Mouse (Mus musculus): ENCODE measurements around the gene Llgl2. TPM values are rescaled to one million over a fixed set of nuclear protein-coding genes. Genes with fewer than 3 reads are reported as not detected.

The Llgl2 gene
- polyA plus RNA-seq, 1 experiment: 68.6 TPM

DNA sequence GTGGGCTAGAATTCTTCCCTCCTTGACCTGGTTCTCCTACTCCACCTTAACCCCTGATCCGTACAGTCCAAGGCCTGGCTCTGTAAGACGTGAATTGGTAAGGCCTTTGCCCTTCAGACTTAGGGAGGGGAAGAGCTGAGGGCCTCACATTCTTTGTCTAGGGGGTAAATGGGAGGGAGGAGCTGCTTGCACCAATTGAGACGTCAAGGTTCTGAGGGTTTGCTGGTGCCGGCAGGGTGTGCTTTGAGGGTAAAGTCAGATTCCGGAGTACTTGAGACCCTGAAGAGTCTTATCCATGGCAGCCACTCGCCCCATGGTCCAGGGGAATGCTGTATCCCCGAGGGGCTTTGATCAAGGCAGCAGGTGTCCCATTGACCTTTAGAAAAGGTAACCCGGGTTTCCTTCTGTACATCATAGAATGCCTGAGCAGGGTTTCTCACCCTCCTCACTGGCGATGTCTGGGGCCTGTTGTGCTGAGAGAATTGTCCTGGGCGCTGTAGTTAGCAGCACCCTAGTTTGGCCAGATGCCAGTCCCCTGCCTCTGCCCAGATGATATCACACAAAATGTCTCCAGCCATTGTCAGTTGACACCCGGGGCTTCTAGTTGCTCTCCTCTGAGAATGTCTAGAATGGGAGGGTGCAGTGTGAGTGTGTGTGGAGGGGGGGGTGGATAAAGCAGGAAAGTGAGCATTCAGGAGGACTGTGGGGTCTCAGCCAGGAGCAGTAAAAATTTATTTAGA is 13.0 kb downstream of the Llgl2 start:
- no peak overlapping the region for H3K27ac ChIP-seq (ENCODE audit: control insufficient read depth, insufficient read depth, low read length)
- H3K27me3 ChIP-seq (ENCODE audit: control insufficient read depth, insufficient read depth, low read length): no peaks in the 10 kb centered on the region
- DNase-seq: no peak

DNA sequence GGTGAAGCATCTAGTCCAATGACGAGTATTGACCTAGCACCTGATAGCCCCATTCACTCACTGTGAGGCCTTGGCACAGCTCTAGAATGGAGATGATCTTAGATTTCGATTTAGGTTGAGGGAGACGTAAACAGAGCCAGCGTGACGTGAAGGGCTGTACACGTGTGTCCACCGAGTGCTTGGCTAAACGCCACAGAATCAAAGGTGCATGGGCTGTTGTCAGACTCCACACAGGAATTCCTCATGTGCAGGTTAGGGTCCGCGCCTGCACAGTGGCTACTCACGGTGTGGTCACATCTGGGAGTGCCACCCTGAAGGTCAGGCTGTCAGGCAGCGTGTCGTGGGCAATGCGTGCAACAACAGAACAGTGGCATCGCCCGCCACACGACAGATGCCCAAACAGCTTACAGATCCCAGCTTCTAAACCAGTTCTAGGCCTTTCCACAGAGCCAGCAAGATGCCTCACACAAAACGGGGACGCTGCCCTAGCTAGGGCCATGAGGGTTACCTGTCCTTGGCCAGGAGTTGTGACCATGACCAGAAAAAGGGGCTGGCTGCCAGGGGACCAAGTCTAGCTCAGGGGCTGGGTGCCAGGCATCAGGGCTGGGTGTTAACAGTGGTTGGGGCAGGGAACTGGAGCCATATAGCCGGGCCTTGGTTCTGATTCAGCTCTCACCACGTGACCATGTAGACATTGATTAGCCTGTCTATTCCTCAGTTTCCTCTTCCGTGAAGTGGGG is 13.9 kb downstream of the Llgl2 start:
- TF ChIP-seq CTCF (IDR thresholded peaks at IDR 0.05; ENCODE audit: borderline replicate concordance, control insufficient read depth, extremely low read depth, insufficient read depth, low read length, poor library complexity): no peak
- TF ChIP-seq POLR2A (IDR thresholded peaks at IDR 0.05; ENCODE audit: control insufficient read depth, extremely low read depth, insufficient read depth, low read length, poor library complexity): no peak
- Histone ChIP-seq H3K4me1 (replicated peaks; ENCODE audit: control insufficient read depth, insufficient read depth, low read length) (no peaks in the 10 kb centered on the region), H3K27me3 (ENCODE audit: control insufficient read depth, insufficient read depth, low read length) (no peaks in the 10 kb centered on the region), H3K27ac (ENCODE audit: control insufficient read depth, insufficient read depth, low read length) (no peak overlapping the region), H3K36me3 (ENCODE audit: control insufficient read depth, insufficient read depth, low read length) (no peaks in the 10 kb centered on the region), H3K4me3 (ENCODE audit: control insufficient read depth, insufficient read depth, low read length) (no peak overlapping the region)
- no peak for DNase-seq
- 97% methylated on average over 22 of the region's 22 CpGs for WGBS

More for the DNA sequence above, 13.0 kb downstream of the Llgl2 start:
- Histone ChIP-seq H3K36me3 (ENCODE audit: control insufficient read depth, insufficient read depth, low read length) (no peaks in the 10 kb centered on the region), H3K4me1 (replicated peaks; ENCODE audit: control insufficient read depth, insufficient read depth, low read length) (no peaks in the 10 kb centered on the region), H3K4me3 (ENCODE audit: control insufficient read depth, insufficient read depth, low read length) (no peak overlapping the region)
- 89% methylated on average over 11 of the region's 11 CpGs for WGBS
- TF ChIP-seq CTCF (IDR thresholded peaks at IDR 0.05; ENCODE audit: borderline replicate concordance, control insufficient read depth, extremely low read depth, insufficient read depth, low read length, poor library complexity): no peak
- no peak for TF ChIP-seq POLR2A (IDR thresholded peaks at IDR 0.05; ENCODE audit: control insufficient read depth, extremely low read depth, insufficient read depth, low read length, poor library complexity)

GRCm38 (mm10) chr11:115838895-115839311 is 15.1 kb downstream of the Llgl2 start:
- WGBS: 25% methylated on average over 4 of the region's 4 CpGs
- Histone ChIP-seq H3K27me3 (ENCODE audit: control insufficient read depth, insufficient read depth, low read length) (no peaks in the 10 kb centered on the region), H3K4me3 (ENCODE audit: control insufficient read depth, insufficient read depth, low read length) (no peak overlapping the region), H3K36me3 (ENCODE audit: control insufficient read depth, insufficient read depth, low read length) (no peaks in the 10 kb centered on the region), H3K4me1 (replicated peaks; ENCODE audit: control insufficient read depth, insufficient read depth, low read length) (no peaks in the 10 kb centered on the region), H3K27ac (ENCODE audit: control insufficient read depth, insufficient read depth, low read length) (no peak overlapping the region)
- no peak for DNase-seq
- no peak for TF ChIP-seq POLR2A (IDR thresholded peaks at IDR 0.05; ENCODE audit: control insufficient read depth, extremely low read depth, insufficient read depth, low read length, poor library complexity)
- no peak for TF ChIP-seq CTCF (IDR thresholded peaks at IDR 0.05; ENCODE audit: borderline replicate concordance, control insufficient read depth, extremely low read depth, insufficient read depth, low read length, poor library complexity)

DNA sequence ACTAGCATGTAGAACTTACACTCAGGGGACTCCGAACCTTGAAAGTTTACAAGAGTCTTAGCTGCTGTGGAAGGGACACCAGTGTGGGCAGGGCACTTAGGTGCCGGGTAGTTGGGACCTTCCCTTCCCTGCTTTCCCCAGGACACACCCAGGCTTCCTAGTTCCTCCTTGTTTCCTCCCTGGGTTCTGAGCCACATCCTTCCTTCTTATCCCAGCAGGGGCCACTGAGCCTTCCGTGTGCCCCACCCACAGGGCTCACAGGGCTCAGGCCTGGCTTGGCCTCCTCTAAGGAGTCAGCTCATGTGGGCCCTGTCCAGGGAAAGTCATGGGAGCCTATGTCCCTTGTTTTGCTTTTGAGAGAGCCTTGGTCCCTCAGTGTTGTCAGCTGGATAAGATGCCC is 15.9 kb downstream of the Llgl2 start:
- TF ChIP-seq CTCF (IDR thresholded peaks at IDR 0.05; ENCODE audit: borderline replicate concordance, control insufficient read depth, extremely low read depth, insufficient read depth, low read length, poor library complexity) (no peak), POLR2A (IDR thresholded peaks at IDR 0.05; ENCODE audit: control insufficient read depth, extremely low read depth, insufficient read depth, low read length, poor library complexity) (no peak)
- 96% methylated on average over 3 of the region's 3 CpGs for WGBS
- Histone ChIP-seq H3K27ac (ENCODE audit: control insufficient read depth, insufficient read depth, low read length) (no peak overlapping the region), H3K4me1 (replicated peaks; ENCODE audit: control insufficient read depth, insufficient read depth, low read length) (no peaks in the 10 kb centered on the region), H3K27me3 (ENCODE audit: control insufficient read depth, insufficient read depth, low read length) (no peaks in the 10 kb centered on the region), H3K4me3 (ENCODE audit: control insufficient read depth, insufficient read depth, low read length) (no peak overlapping the region), H3K36me3 (ENCODE audit: control insufficient read depth, insufficient read depth, low read length) (no peaks in the 10 kb centered on the region)
- DNase-seq: no peak

- Histone ChIP-seq H3K36me3 (ENCODE audit: control insufficient read depth, insufficient read depth, low read length) (peaks cover 8% of the 10 kb centered on the region), H3K27me3 (ENCODE audit: control insufficient read depth, insufficient read depth, low read length) (no peaks in the 10 kb centered on the region), H3K4me1 (replicated peaks; ENCODE audit: control insufficient read depth, insufficient read depth, low read length) (no peaks in the 10 kb centered on the region), H3K27ac (ENCODE audit: control insufficient read depth, insufficient read depth, low read length) (no peak overlapping the region), H3K4me3 (ENCODE audit: control insufficient read depth, insufficient read depth, low read length) (no peak overlapping the region)
- DNase-seq: no peak
- 88% methylated on average over 6 of the region's 6 CpGs for WGBS
- TF ChIP-seq CTCF (IDR thresholded peaks at IDR 0.05; ENCODE audit: borderline replicate concordance, control insufficient read depth, extremely low read depth, insufficient read depth, low read length, poor library complexity): no peak
- no peak for TF ChIP-seq POLR2A (IDR thresholded peaks at IDR 0.05; ENCODE audit: control insufficient read depth, extremely low read depth, insufficient read depth, low read length, poor library complexity)
Observed at GRCm38 (mm10) chr11:115841044-115841443, 17.2 kb downstream of the Llgl2 start.

- Histone ChIP-seq H3K36me3 (ENCODE audit: control insufficient read depth, insufficient read depth, low read length) (peaks cover 15% of the 10 kb centered on the region), H3K4me3 (ENCODE audit: control insufficient read depth, insufficient read depth, low read length) (no peak overlapping the region), H3K27me3 (ENCODE audit: control insufficient read depth, insufficient read depth, low read length) (no peaks in the 10 kb centered on the region), H3K27ac (ENCODE audit: control insufficient read depth, insufficient read depth, low read length) (no peak overlapping the region), H3K4me1 (replicated peaks; ENCODE audit: control insufficient read depth, insufficient read depth, low read length) (no peaks in the 10 kb centered on the region)
- TF ChIP-seq POLR2A (IDR thresholded peaks at IDR 0.05; ENCODE audit: control insufficient read depth, extremely low read depth, insufficient read depth, low read length, poor library complexity) (no peak), CTCF (IDR thresholded peaks at IDR 0.05; ENCODE audit: borderline replicate concordance, control insufficient read depth, extremely low read depth, insufficient read depth, low read length, poor library complexity) (no peak)
- no peak for DNase-seq
- WGBS: 97% methylated on average over 6 of the region's 6 CpGs
Observed at GRCm38 (mm10) chr11:115841961-115842550, 18.2 kb downstream of the Llgl2 start.
